Mouse (Mus musculus) thymus, adult 2 months (tissue): Measurements from ENCODE around the gene Gm7879.

Experiments
- CTCF ChIP-seq: fragments of 200-500 bp; IDR thresholded peaks from 2 replicates; pipeline ENCODE4 v1.5.1; 2012; ENCODE audit warnings: mild to moderate bottlenecking, control low read depth, low read length, moderate library complexity, borderline replicate concordance; ENCODE audit not compliant: control insufficient read depth, poor library complexity, insufficient read depth; ENCODE audit errors: extremely low read depth
- POLR2A ChIP-seq: fragments of 200-500 bp; IDR thresholded peaks from 2 replicates; pipeline ENCODE4 v1.6.1; 2012; ENCODE audit warnings: mild to moderate bottlenecking, low read length, control low read depth, moderate library complexity; ENCODE audit not compliant: control insufficient read depth, poor library complexity, insufficient read depth; ENCODE audit errors: extremely low read depth

- no peak for TF ChIP-seq POLR2A
- TF ChIP-seq CTCF, result no peak
Observed at GRCm38 (mm10) chr5:43910006-43910405, 2.9 kb upstream of the Gm7879 start.
